ENCODE assay signal across 9 mouse cellular contexts in genomic region chr13:51645872-51646271, GRCm38 (mm10). TPM values are rescaled to one million over a fixed set of nuclear protein-coding genes. Genes with fewer than 3 reads are reported as not detected.
DNase-seq lines count a peak whose midpoint lies in the region; ATAC-seq lines count a peak whose summit lies in the region.
"Had no signal": no experiment of that assay in that cellular context is flagged by ENCODE, and none has a peak within 500 bp of the region (broad histone marks: within the 10 kb centered on the region; RNA-seq: fewer than 3 reads in every experiment).

No protein-coding gene starts in this region.

- no peaks in the 10 kb centered on the region for H3K36me3 ChIP-seq in forebrain, embryonic 15.5 days
- H3K36me3 ChIP-seq in limb, embryonic 11.5 days (ENCODE audit: control insufficient read depth, insufficient read depth, low read length): no peaks in the 10 kb centered on the region
- H3K36me3 ChIP-seq in neural tube, embryonic 12.5 days: peaks cover 3% of the 10 kb centered on the region; the same call in 1 of the 2 replicates

- H3K27ac ChIP-seq in forebrain, embryonic 15.5 days (replicated peaks): no peak overlapping the region
- H3K27ac ChIP-seq in limb, embryonic 11.5 days (replicated peaks; ENCODE audit: low read depth, low read length): peak overlapping the region; percentile 30
- no peak overlapping the region for H3K27ac ChIP-seq in neural tube, embryonic 12.5 days

- H3K4me2 ChIP-seq in forebrain, embryonic 15.5 days (replicated peaks): peak overlapping the region; percentile 88
- peak overlapping the region; percentile 47 for H3K4me2 ChIP-seq in limb, embryonic 11.5 days (ENCODE audit: low read depth, severe bottlenecking)
- peak overlapping the region; percentile 79 for H3K4me2 ChIP-seq in neural tube, embryonic 12.5 days (replicated peaks)

- WGBS in forebrain, embryonic 15.5 days: under 1% methylated on average over 7 of the region's 7 CpGs
- under 1% methylated on average over 7 of the region's 7 CpGs for WGBS in limb, embryonic 11.5 days
- WGBS in neural tube, embryonic 12.5 days: 0% methylated on average over 7 of the region's 7 CpGs

- peak overlapping the region; percentile 65 for H3K4me3 ChIP-seq in forebrain, embryonic 15.5 days
- H3K4me3 ChIP-seq in limb, embryonic 11.5 days (ENCODE audit: low read depth, low read length): peak overlapping the region; percentile 61
- peak overlapping the region; percentile 76 for H3K4me3 ChIP-seq in neural tube, embryonic 12.5 days

- DNase-seq in adrenal gland, postnatal 14 days: peak; percentile 44
- DNase-seq in adrenal gland, adult 18-20 months (ENCODE audit: low spot score in 2 of 2): no peak
- DNase-seq in Muller cell, postnatal 12 days (ENCODE audit: inconsistent ontology term): peak; percentile 22
- DNase-seq in limb, embryonic 11.5 days (ENCODE audit: low spot score): peak; percentile 45
- no peak for DNase-seq in cerebellum, adult 11-12 months
- no peak for DNase-seq in adrenal gland, adult 8-10 months

- H3K9ac ChIP-seq in forebrain, embryonic 15.5 days (replicated peaks): peak overlapping the region; percentile 57
- peak overlapping the region; percentile 85 for H3K9ac ChIP-seq in limb, embryonic 11.5 days (ENCODE audit: low read length)
- peak overlapping the region; percentile 78 for H3K9ac ChIP-seq in neural tube, embryonic 12.5 days

- ATAC-seq in forebrain, embryonic 15.5 days (replicated peaks): no peak
- ATAC-seq in limb, embryonic 11.5 days (ENCODE audit: insufficient number of reproducible peaks, low FRiP score, low TSS enrichment, low read depth): no peak
- no peak for ATAC-seq in neural tube, embryonic 12.5 days (ENCODE audit: low FRiP score, low read depth)

- no peaks in the 10 kb centered on the region for H3K27me3 ChIP-seq in forebrain, embryonic 15.5 days
- H3K27me3 ChIP-seq in limb, embryonic 11.5 days (ENCODE audit: control insufficient read depth, insufficient read depth, low read length): no peaks in the 10 kb centered on the region
- no peaks in the 10 kb centered on the region for H3K27me3 ChIP-seq in neural tube, embryonic 12.5 days (replicated peaks)
- H3K27me3 ChIP-seq: Patski had no signal

- no peaks in the 10 kb centered on the region for H3K9me3 ChIP-seq in forebrain, embryonic 15.5 days
- no peaks in the 10 kb centered on the region for H3K9me3 ChIP-seq in limb, embryonic 11.5 days (ENCODE audit: control insufficient read depth, low read length)
- H3K9me3 ChIP-seq in neural tube, embryonic 12.5 days: no peaks in the 10 kb centered on the region

- peaks cover 23% of the 10 kb centered on the region for H3K4me1 ChIP-seq in forebrain, embryonic 15.5 days
- peaks cover 3% of the 10 kb centered on the region; the same call in 1 of the 2 replicates for H3K4me1 ChIP-seq in limb, embryonic 11.5 days (ENCODE audit: control insufficient read depth, insufficient read depth, low read length)
- H3K4me1 ChIP-seq in neural tube, embryonic 12.5 days: peaks cover 13% of the 10 kb centered on the region

RNA-seq across cellular contexts. Expression of gene Cks2, which starts 0.8 kb away (rescaled TPM):
- total RNA-seq in adrenal gland, postnatal 14 days (2021): 27.0 and 29.6 TPM in 2 replicates
- 1 to 10 TPM; 2.8 to 8.5 TPM for total RNA-seq in adrenal gland, adult 18-20 months (2021)
- polyA plus RNA-seq in forebrain, embryonic 15.5 days (2015; fragmentation: Nextera tagmentation; extraction: Ambion mirVana): 130 and 152 TPM in 2 replicates
- 464 and 467 TPM in 2 replicates for polyA plus RNA-seq in limb, embryonic 11.5 days (2014; fragmentation: Nextera tagmentation; extraction: Ambion mirVana)
- polyA plus RNA-seq in neural tube, embryonic 12.5 days (2016; fragmentation: Nextera tagmentation; extraction: Ambion mirVana): 177 and 181 TPM in 2 replicates
- total RNA-seq in adrenal gland, adult 8-10 months (2022): 1 to 10 TPM; 3.4 to 7.4 (median 5.3) TPM

RNA-seq across cellular contexts. Expression of gene Secisbp2, which starts 5.6 kb away (rescaled TPM):
- 20.4 and 24.7 TPM in 2 replicates for total RNA-seq in adrenal gland, postnatal 14 days (2021)
- total RNA-seq in adrenal gland, adult 18-20 months (2021): 10 to 100 TPM; 19.0 to 21.7 TPM
- 33.3 and 37.7 TPM in 2 replicates for polyA plus RNA-seq in forebrain, embryonic 15.5 days (2015; fragmentation: Nextera tagmentation; extraction: Ambion mirVana)
- polyA plus RNA-seq in limb, embryonic 11.5 days (2014; fragmentation: Nextera tagmentation; extraction: Ambion mirVana): 18.8 and 23.2 TPM in 2 replicates
- polyA plus RNA-seq in neural tube, embryonic 12.5 days (2016; fragmentation: Nextera tagmentation; extraction: Ambion mirVana): 25.9 and 33.3 TPM in 2 replicates
- total RNA-seq in adrenal gland, adult 8-10 months (2022): 10 to 100 TPM; 19.6 to 33.9 (median 25.6) TPM

Comparison
In these comparisons a context has a peak if more than half of its experiments do, and no peak if none do; other contexts are left out.
1. DNase-seq: peak in adrenal gland, postnatal 14 days (single experiment), Muller cell, postnatal 12 days (single experiment) and limb, embryonic 11.5 days (single experiment); none in adrenal gland, adult 18-20 months (0 of 2), cerebellum, adult 11-12 months (single experiment) and adrenal gland, adult 8-10 months (single experiment).
2. Peak in every context shown above with its lines, with median percentiles within 50 percentile points of each other: H3K4me2 ChIP-seq, H3K4me3 ChIP-seq and H3K9ac ChIP-seq.